Mouse (Mus musculus) lung, postnatal 0 days (tissue): ENCODE results near the gene Pard3b. TPM values are rescaled to one million over a fixed set of nuclear protein-coding genes. Genes with fewer than 3 reads are reported as not detected.

Experiments used
- ATAC-seq: fragments of 200-750 bp; cut with Nextera tagmentation; 2 replicates; pipeline ENCODE4 v1.8.0; 2017; ENCODE audit warnings: moderate library complexity
- DNase-seq: peaks from one replicate; pipeline ENCODE4 v3.0.0-alpha.2; 2016; ENCODE audit warnings: low spot score
- H3K27ac ChIP-seq: fragments of 300-500 bp; sonication (generic); 2 replicates; pipeline ENCODE4 v1.5.1; 2014; ENCODE audit warnings: antibody characterized with exemption, mild to moderate bottlenecking, low read length, mixed read lengths
- H3K27me3 ChIP-seq: fragments of 300-500 bp; sonication (generic); replicated peaks from 2 replicates; pipeline ENCODE4 v1.6.1; 2014; ENCODE audit warnings: low read length, mixed read lengths; ENCODE audit not compliant: insufficient read depth
- H3K36me3 ChIP-seq: fragments of 300-500 bp; sonication (generic); 2 replicates; pipeline ENCODE4 v1.6.1; 2014; ENCODE audit warnings: low read length, mixed read lengths; ENCODE audit not compliant: insufficient read depth
- H3K4me1 ChIP-seq: fragments of 300-500 bp; sonication (generic); 2 replicates; pipeline ENCODE4 v1.6.1; 2014; ENCODE audit warnings: antibody characterized with exemption, low read depth, low read length, mixed read lengths; ENCODE audit not compliant: insufficient read depth
- H3K4me2 ChIP-seq: fragments of 300-500 bp; sonication (generic); replicated peaks from 2 replicates; pipeline ENCODE4 v1.6.1; 2014; ENCODE audit warnings: low read depth, mild to moderate bottlenecking, low read length, moderate library complexity, mixed read lengths
- H3K4me3 ChIP-seq: fragments of 300-500 bp; sonication (generic); 2 replicates; pipeline ENCODE4 v1.5.1; 2014; ENCODE audit warnings: low read depth, low read length
- H3K9ac ChIP-seq: fragments of 300-500 bp; sonication (generic); replicated peaks from 2 replicates; pipeline ENCODE4 v1.6.1; 2014; ENCODE audit warnings: low read depth, mild to moderate bottlenecking
- H3K9me3 ChIP-seq: fragments of 300-500 bp; sonication (generic); 2 replicates; pipeline ENCODE4 v1.6.1; 2016; ENCODE audit warnings: low read length, mixed read lengths
- CTCF ChIP-seq: IDR thresholded peaks from 2 replicates; pipeline ENCODE4 v1.5.1; 2016; ENCODE audit warnings: antibody characterized with exemption, mild to moderate bottlenecking
- EP300 ChIP-seq: IDR thresholded peaks from 2 replicates; pipeline ENCODE4 v1.6.1; 2016; ENCODE audit warnings: antibody characterized with exemption, mild to moderate bottlenecking, control low read depth
- WGBS: fragments of 180-500 bp; shearing (Covaris S2); extraction: QIAGEN DNeasy Blood & Tissue Kit; methylation state at CpG from one replicate; pipeline ENCODE4 v1.1.7; 2014; 5-methylcytosine and 5-hydroxymethylcytosine counted together
- polyA plus RNA-seq: library from polyadenylated mRNA; unstranded; fragments of >200 nt; fragmentation: Nextera tagmentation; extraction: Ambion mirVana; gene quantifications from 2 replicates; pipeline ENCODE4 v1.2.1, GENCODE M21; 2015

Gene Pard3b
- polyA plus RNA-seq, 1 experiment from 2014 or later = 19.1 TPM

DNA sequence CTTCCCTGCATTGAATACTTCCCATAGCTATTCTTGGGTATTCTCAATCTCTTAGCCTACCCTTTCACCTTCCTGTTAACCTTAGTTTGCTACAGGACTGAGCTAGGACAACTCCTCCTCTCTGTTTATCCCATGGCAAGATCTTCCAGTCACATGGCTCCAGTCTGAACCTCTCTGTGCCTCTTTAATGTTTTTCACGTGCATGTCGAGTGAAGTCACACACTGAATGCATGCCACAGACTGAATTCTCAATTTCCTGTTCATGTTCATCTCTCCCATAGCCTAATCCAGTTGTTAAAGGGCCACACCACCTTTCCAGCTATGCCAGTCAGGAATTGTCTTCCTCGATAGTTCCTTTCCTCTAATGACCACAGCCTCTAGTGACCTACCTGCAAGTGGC is 6.4 kb downstream of the Pard3b start:
- 50% methylated on average over 3 of the region's 3 CpGs for WGBS
- no peak for DNase-seq
- TF ChIP-seq EP300 (no peak), CTCF (no peak)

DNA sequence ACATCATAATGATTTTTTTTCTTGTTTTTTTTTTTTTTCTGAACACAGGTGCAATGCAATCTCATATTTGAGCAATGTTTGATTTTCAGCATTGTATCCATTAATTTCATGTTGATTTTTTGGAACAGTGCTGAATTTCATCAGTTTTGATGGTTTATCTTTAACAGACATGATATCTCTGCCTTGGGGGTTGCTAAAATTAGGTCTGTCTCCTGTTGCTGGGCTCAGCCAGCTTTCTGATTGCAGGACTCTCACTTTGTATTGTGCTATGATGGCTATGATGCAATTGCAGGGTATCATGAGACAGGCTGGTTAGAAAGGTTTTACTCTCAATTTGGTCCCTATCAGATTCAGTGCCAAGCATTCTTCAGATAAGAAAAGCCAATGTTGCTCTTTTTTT is 11.3 kb downstream of the Pard3b start:
- Histone ChIP-seq H3K9me3 (no peaks in the 10 kb centered on the region), H3K4me2 (no peak overlapping the region), H3K9ac (no peak overlapping the region), H3K27ac (no peak overlapping the region), H3K36me3 (no peaks in the 10 kb centered on the region), H3K27me3 (no peaks in the 10 kb centered on the region), H3K4me3 (no peak overlapping the region), H3K4me1 (no peaks in the 10 kb centered on the region)
- no peak for DNase-seq
- no peak for TF ChIP-seq CTCF
- TF ChIP-seq EP300 = no peak
- ATAC-seq = no peak

More for the DNA sequence above, 6.4 kb downstream of the Pard3b start:
- no peaks in the 10 kb centered on the region for H3K4me1 ChIP-seq
- H3K27ac ChIP-seq = no peak overlapping the region
- ATAC-seq = no peak
- no peak overlapping the region for H3K4me2 ChIP-seq
- no peaks in the 10 kb centered on the region for H3K9me3 ChIP-seq
- H3K36me3 ChIP-seq = no peaks in the 10 kb centered on the region
- H3K9ac ChIP-seq = no peak overlapping the region
- H3K4me3 ChIP-seq = no peak overlapping the region
- no peaks in the 10 kb centered on the region for H3K27me3 ChIP-seq

DNA sequence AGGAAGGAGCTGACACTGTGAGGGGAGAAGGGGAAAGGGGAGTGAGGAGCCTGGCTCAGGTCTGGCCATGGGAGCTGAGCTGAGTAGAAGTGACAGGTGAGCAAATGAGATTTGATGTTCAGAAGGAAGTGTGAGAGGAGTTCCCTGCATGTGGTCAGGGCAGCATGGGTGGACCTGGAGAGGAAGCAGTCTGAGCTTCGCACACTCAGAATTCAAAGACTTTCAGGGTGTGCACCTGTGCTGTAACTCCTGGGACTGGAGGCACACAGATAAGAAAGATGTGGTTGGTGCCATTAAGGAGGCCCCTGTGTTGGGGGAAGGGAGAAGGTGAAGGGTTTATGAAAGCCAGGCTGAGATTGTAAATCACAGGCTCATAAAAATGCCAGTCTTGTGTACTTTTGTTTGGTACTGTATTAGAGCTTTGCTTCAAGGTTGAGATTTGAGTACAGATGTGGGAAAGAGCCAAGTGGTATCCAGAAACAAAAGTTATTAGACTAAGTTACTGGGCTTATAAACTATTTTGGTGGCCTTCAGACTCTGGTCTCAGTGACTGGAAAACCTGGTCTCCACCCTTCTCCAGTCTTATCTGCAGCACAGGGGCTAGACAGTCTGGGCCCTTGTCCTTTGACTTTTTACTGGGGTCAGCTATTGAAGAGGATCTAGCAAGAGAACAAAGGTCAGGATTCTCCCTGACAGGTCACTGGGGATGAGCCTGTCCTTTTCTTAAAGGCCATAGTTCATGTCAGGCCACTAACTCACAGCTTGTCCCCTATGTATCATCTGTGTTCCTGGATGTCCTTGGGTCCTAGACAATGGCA is 13.0 kb downstream of the Pard3b start:
- Histone ChIP-seq H3K27ac (no peak overlapping the region), H3K27me3 (no peaks in the 10 kb centered on the region), H3K4me1 (no peaks in the 10 kb centered on the region), H3K9ac (no peak overlapping the region), H3K9me3 (no peaks in the 10 kb centered on the region), H3K4me3 (no peak overlapping the region), H3K4me2 (no peak overlapping the region), H3K36me3 (no peaks in the 10 kb centered on the region)
- no peak for DNase-seq
- no peak for ATAC-seq
- no peak for TF ChIP-seq EP300
- TF ChIP-seq CTCF = no peak
- WGBS = 68% methylated on average over 1 of the region's 1 CpGs

DNA sequence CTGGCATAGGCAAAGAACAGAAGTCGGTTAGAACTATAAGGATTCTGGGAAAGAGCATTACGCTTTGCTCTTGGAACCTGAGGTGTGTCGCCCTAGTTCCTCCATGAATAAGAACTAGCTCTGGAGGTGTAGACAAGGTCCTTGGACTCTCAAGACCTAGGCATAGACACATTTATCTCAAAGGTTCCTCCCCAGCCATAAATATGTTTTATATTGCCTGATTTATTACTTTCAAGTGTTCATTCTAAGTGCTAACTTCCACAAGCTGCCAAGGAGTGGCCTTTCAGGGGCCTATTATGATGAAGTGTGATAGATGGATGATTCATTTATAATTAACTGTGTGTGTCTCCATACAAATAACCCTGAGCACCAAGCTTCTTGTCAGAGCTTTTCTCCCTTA is 19.1 kb downstream of the Pard3b start:
- DNase-seq = no peak
- no peak overlapping the region for H3K27ac ChIP-seq
- TF ChIP-seq CTCF = no peak
- TF ChIP-seq EP300 = no peak
- H3K27me3 ChIP-seq = no peaks in the 10 kb centered on the region
- no peaks in the 10 kb centered on the region for H3K9me3 ChIP-seq
- no peak overlapping the region for H3K9ac ChIP-seq
- ATAC-seq = no peak
- no peaks in the 10 kb centered on the region for H3K4me1 ChIP-seq
- no peak overlapping the region for H3K4me3 ChIP-seq
- 85% methylated on average over 3 of the region's 3 CpGs for WGBS
- no peaks in the 10 kb centered on the region for H3K36me3 ChIP-seq
- no peak overlapping the region for H3K4me2 ChIP-seq

DNA sequence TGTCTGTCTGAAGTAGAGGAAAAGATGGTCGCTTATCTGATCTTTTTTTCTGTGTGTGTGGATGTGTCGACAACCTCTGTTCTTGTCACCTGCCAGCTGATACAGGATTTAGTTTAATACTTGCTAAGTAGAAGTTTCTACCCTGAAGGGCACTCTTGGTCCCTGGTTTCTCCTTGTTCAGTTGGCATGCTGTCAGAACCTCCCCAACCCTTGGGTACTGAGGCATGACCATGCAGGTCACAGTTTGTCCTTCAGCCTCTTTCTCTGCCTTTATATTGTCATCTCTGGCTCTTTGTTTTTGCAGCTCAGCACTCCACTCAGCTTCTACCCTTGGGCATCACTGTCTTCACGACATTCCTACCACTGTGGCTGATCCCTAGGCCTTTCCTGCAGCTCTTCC is 21.3 kb downstream of the Pard3b start:
- no peaks in the 10 kb centered on the region for H3K27me3 ChIP-seq
- H3K27ac ChIP-seq = no peak overlapping the region
- no peak overlapping the region for H3K4me2 ChIP-seq
- DNase-seq (no peak), ATAC-seq (no peak)
- H3K9ac ChIP-seq = no peak overlapping the region
- H3K4me1 ChIP-seq = no peaks in the 10 kb centered on the region
- H3K4me3 ChIP-seq = no peak overlapping the region
- no peaks in the 10 kb centered on the region for H3K9me3 ChIP-seq
- TF ChIP-seq CTCF = no peak
- TF ChIP-seq EP300 = no peak
- no peaks in the 10 kb centered on the region for H3K36me3 ChIP-seq
- 84% methylated on average over 3 of the region's 3 CpGs for WGBS

DNA sequence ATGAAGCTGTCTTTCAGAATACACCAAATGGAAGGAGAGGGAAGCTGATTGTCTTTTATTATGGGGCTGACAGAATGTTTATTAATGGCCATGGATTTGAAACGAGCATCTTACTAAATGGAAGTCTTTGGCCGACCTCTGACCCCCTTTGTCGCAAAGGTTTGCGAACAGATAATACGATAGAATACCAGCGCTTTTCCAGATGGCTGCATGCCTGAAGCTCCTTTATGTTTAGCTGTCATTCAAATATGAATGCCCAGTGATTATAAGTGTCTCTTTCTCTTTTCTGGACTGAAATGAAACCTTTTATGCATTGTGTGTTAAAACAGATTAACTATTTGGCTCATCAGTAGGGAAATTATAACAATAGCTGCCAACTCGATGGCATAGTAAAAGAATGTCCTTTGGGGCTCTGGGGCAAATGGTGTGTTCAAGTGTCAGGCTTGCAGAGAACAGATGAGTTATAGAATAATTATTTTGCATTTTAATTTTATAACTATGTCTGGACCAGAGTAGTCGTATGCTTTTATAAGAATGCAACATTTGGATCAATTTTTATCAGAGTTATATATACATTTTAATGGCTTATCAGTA is 46.7 kb downstream of the Pard3b start:
- no peak for ATAC-seq
- no peaks in the 10 kb centered on the region for H3K27me3 ChIP-seq
- H3K9ac ChIP-seq = no peak overlapping the region
- H3K4me2 ChIP-seq = no peak overlapping the region
- H3K4me3 ChIP-seq = no peak overlapping the region
- no peaks in the 10 kb centered on the region for H3K36me3 ChIP-seq
- 64% methylated on average over 8 of the region's 8 CpGs for WGBS
- no peak for TF ChIP-seq EP300
- no peak for TF ChIP-seq CTCF
- H3K27ac ChIP-seq = no peak overlapping the region
- no peaks in the 10 kb centered on the region for H3K4me1 ChIP-seq
- DNase-seq = no peak
- no peaks in the 10 kb centered on the region for H3K9me3 ChIP-seq
